Comparison of ENCODE assay signal across 7 mouse cellular contexts in the genomic region with DNA sequence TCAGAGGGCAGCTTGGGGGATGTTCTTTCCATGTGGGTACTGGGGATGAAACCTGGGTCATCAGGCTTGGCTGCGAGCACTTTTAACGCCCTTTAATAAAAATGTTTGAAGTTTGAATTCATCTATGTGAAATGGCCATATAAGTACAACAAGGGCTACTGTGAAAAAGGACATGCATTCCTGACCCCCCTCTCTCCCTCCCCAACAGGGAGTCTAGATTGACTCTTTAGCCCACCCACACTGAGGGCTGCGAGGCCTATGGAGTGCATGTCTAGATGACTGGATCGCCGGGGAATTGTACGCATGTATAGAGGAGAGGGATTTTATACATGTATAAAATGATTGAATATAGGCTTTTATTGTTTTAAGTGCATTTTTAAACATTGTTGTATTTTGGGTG. TPM values are rescaled to one million over a fixed set of nuclear protein-coding genes. Genes with fewer than 3 reads are reported as not detected.
DNase-seq lines count a peak whose midpoint lies in the region; ATAC-seq and TF ChIP-seq lines count a peak whose summit lies in the region.

No protein-coding gene starts in this region.

- no peaks in the 10 kb centered on the region for H3K9me3 ChIP-seq in lung, postnatal 0 days (ENCODE audit: low read length)
- H3K9me3 ChIP-seq in forebrain, embryonic 12.5 days, result no peaks in the 10 kb centered on the region
- H3K9me3 ChIP-seq in limb, embryonic 14.5 days (ENCODE audit: control insufficient read depth, low read length), result no peaks in the 10 kb centered on the region
- H3K9me3 ChIP-seq in stomach, embryonic 15.5 days, result no peaks in the 10 kb centered on the region

- TF ChIP-seq EP300 in lung, postnatal 0 days (IDR thresholded peaks at IDR 0.05), result no peak

- peak overlapping the region; percentile 78 for H3K4me2 ChIP-seq in lung, postnatal 0 days (replicated peaks; ENCODE audit: low read depth, low read length)
- H3K4me2 ChIP-seq in forebrain, embryonic 12.5 days, result peak overlapping the region; percentile 88
- peak overlapping the region; percentile 74 for H3K4me2 ChIP-seq in limb, embryonic 14.5 days (replicated peaks; ENCODE audit: low read depth, low read length, severe bottlenecking)
- H3K4me2 ChIP-seq in stomach, embryonic 15.5 days, result peak overlapping the region; percentile 84

- no peak; the same call in 1 of the 2 replicates for ATAC-seq in lung, postnatal 0 days
- ATAC-seq in forebrain, embryonic 12.5 days (ENCODE audit: low FRiP score), result no peak
- ATAC-seq in limb, embryonic 14.5 days (ENCODE audit: low FRiP score, low read depth), result no peak
- ATAC-seq in stomach, embryonic 15.5 days (ENCODE audit: insufficient read depth, low FRiP score, low read depth), result no peak

- no peaks in the 10 kb centered on the region for H3K36me3 ChIP-seq in lung, postnatal 0 days (ENCODE audit: insufficient read depth, low read length)
- no peaks in the 10 kb centered on the region for H3K36me3 ChIP-seq in forebrain, embryonic 12.5 days (replicated peaks)
- H3K36me3 ChIP-seq in limb, embryonic 14.5 days (ENCODE audit: control insufficient read depth, insufficient read depth, low read length), result no peaks in the 10 kb centered on the region
- 0 out of 2 replicates have a peak, but pooled peaks cover 4% of the 10 kb centered on the region for H3K36me3 ChIP-seq in stomach, embryonic 15.5 days

- peak overlapping the region; percentile 78 for H3K27ac ChIP-seq in lung, postnatal 0 days (ENCODE audit: low read length)
- peak overlapping the region; percentile 68; the same call in 1 of the 2 replicates for H3K27ac ChIP-seq in forebrain, embryonic 12.5 days
- H3K27ac ChIP-seq in limb, embryonic 14.5 days (replicated peaks; ENCODE audit: low read depth, low read length), result no peak overlapping the region
- peak overlapping the region; percentile 88 for H3K27ac ChIP-seq in stomach, embryonic 15.5 days

- H3K4me3 ChIP-seq in lung, postnatal 0 days (ENCODE audit: low read depth, low read length), result peak overlapping the region; percentile 75; the same call in 1 of the 2 replicates
- peak overlapping the region; percentile 72 for H3K4me3 ChIP-seq in forebrain, embryonic 12.5 days (replicated peaks)
- H3K4me3 ChIP-seq in limb, embryonic 14.5 days (replicated peaks; ENCODE audit: low read length), result peak overlapping the region; percentile 77
- H3K4me3 ChIP-seq in stomach, embryonic 15.5 days (replicated peaks), result peak overlapping the region; percentile 67

- TF ChIP-seq CTCF in lung, postnatal 0 days (IDR thresholded peaks at IDR 0.05), result no peak

- no peaks in the 10 kb centered on the region for H3K4me1 ChIP-seq in lung, postnatal 0 days (ENCODE audit: insufficient read depth, low read depth, low read length)
- peaks cover 15% of the 10 kb centered on the region for H3K4me1 ChIP-seq in forebrain, embryonic 12.5 days
- peaks cover 5% of the 10 kb centered on the region for H3K4me1 ChIP-seq in limb, embryonic 14.5 days (ENCODE audit: control insufficient read depth, insufficient read depth, low read length)
- H3K4me1 ChIP-seq in stomach, embryonic 15.5 days, result peaks cover 7% of the 10 kb centered on the region; the same call in 1 of the 2 replicates

- DNase-seq in lung, postnatal 0 days (ENCODE audit: low spot score), result peak; percentile 45
- no peak for DNase-seq in lung, postnatal 14 days
- no peak for DNase-seq in limb, embryonic 14.5 days (ENCODE audit: low spot score)
- DNase-seq in layer of hippocampus, adult 11-12 months (ENCODE audit: low spot score), result no peak
- no peak for DNase-seq in urinary bladder, postnatal 14 days (ENCODE audit: low spot score)

- H3K27me3 ChIP-seq in lung, postnatal 0 days (replicated peaks; ENCODE audit: insufficient read depth, low read length), result no peaks in the 10 kb centered on the region
- H3K27me3 ChIP-seq in forebrain, embryonic 12.5 days, result no peaks in the 10 kb centered on the region
- H3K27me3 ChIP-seq in limb, embryonic 14.5 days (ENCODE audit: control insufficient read depth, insufficient read depth, low read length), result no peaks in the 10 kb centered on the region
- H3K27me3 ChIP-seq in stomach, embryonic 15.5 days (replicated peaks), result no peaks in the 10 kb centered on the region

- no peak for TF ChIP-seq POLR2A in limb, embryonic 14.5 days (IDR thresholded peaks at IDR 0.05; ENCODE audit: borderline replicate concordance, extremely low read depth, insufficient read depth, insufficient read length)

- WGBS in lung, postnatal 0 days, result 43% methylated on average over 6 of the region's 6 CpGs
- WGBS in forebrain, embryonic 12.5 days, result 84% methylated on average over 6 of the region's 6 CpGs
- WGBS in limb, embryonic 14.5 days, result 72% methylated on average over 6 of the region's 6 CpGs
- WGBS in stomach, embryonic 15.5 days, result 53% methylated on average over 6 of the region's 6 CpGs

- H3K9ac ChIP-seq in lung, postnatal 0 days (replicated peaks; ENCODE audit: low read depth), result peak overlapping the region; percentile 68
- peak overlapping the region; percentile 74 for H3K9ac ChIP-seq in forebrain, embryonic 12.5 days
- H3K9ac ChIP-seq in limb, embryonic 14.5 days (ENCODE audit: low read depth, low read length, severe bottlenecking), result peak overlapping the region; percentile 70
- H3K9ac ChIP-seq in stomach, embryonic 15.5 days, result peak overlapping the region; percentile 44; the same call in 1 of the 2 replicates

RNA-seq across cellular contexts. Expression of a gene that starts 0.8 kb away (rescaled TPM):
- 21.3 and 21.9 TPM in 2 replicates for polyA plus RNA-seq in lung, postnatal 0 days (2015; fragmentation: Nextera tagmentation; extraction: Ambion mirVana)
- polyA plus RNA-seq in forebrain, embryonic 12.5 days (2016; fragmentation: Nextera tagmentation; extraction: Ambion mirVana), result 35.0 and 39.0 TPM in 2 replicates
- 36.3 and 37.5 TPM in 2 replicates for polyA plus RNA-seq in limb, embryonic 14.5 days (2012; rRNA removed)
- polyA plus RNA-seq in limb, embryonic 14.5 days (2014; fragmentation: Nextera tagmentation; extraction: Ambion mirVana), result 30.6 and 32.9 TPM in 2 replicates
- 40.4 and 42.8 TPM in 2 replicates for polyA plus RNA-seq in stomach, embryonic 15.5 days (2015; fragmentation: Nextera tagmentation; extraction: Ambion mirVana)

RNA-seq across cellular contexts. Expression of a gene that starts 13.0 kb away (rescaled TPM):
- polyA plus RNA-seq in lung, postnatal 0 days (2015; fragmentation: Nextera tagmentation; extraction: Ambion mirVana), result 43.7 and 64.8 TPM in 2 replicates
- polyA plus RNA-seq in forebrain, embryonic 12.5 days (2016; fragmentation: Nextera tagmentation; extraction: Ambion mirVana), result 2.3 and 3.9 TPM in 2 replicates
- 2.3 and 3.0 TPM in 2 replicates for polyA plus RNA-seq in limb, embryonic 14.5 days (2012; rRNA removed)
- polyA plus RNA-seq in limb, embryonic 14.5 days (2014; fragmentation: Nextera tagmentation; extraction: Ambion mirVana), result 3.1 and 4.4 TPM in 2 replicates
- 403 and 444 TPM in 2 replicates for polyA plus RNA-seq in stomach, embryonic 15.5 days (2015; fragmentation: Nextera tagmentation; extraction: Ambion mirVana)

RNA-seq across cellular contexts. Expression of a gene that starts 14.8 kb away (rescaled TPM):
- polyA plus RNA-seq in lung, postnatal 0 days (2015; fragmentation: Nextera tagmentation; extraction: Ambion mirVana), result 8.8 and 8.9 TPM in 2 replicates
- polyA plus RNA-seq in forebrain, embryonic 12.5 days (2016; fragmentation: Nextera tagmentation; extraction: Ambion mirVana), result 15.8 and 16.4 TPM in 2 replicates
- polyA plus RNA-seq in limb, embryonic 14.5 days (2012; rRNA removed), result 31.2 and 33.7 TPM in 2 replicates
- polyA plus RNA-seq in limb, embryonic 14.5 days (2014; fragmentation: Nextera tagmentation; extraction: Ambion mirVana), result 8.1 and 8.7 TPM in 2 replicates
- 12.6 and 14.1 TPM in 2 replicates for polyA plus RNA-seq in stomach, embryonic 15.5 days (2015; fragmentation: Nextera tagmentation; extraction: Ambion mirVana)

RNA-seq across cellular contexts. Expression of a gene that starts 15.0 kb away (rescaled TPM):
- not detected in 2 replicates for polyA plus RNA-seq in lung, postnatal 0 days (2015; fragmentation: Nextera tagmentation; extraction: Ambion mirVana)
- polyA plus RNA-seq in forebrain, embryonic 12.5 days (2016; fragmentation: Nextera tagmentation; extraction: Ambion mirVana), result not detected in 2 replicates
- polyA plus RNA-seq in limb, embryonic 14.5 days (2012; rRNA removed), result 0.28 TPM in 1 of 2 replicates, not detected in the other
- not detected in 2 replicates for polyA plus RNA-seq in limb, embryonic 14.5 days (2014; fragmentation: Nextera tagmentation; extraction: Ambion mirVana)
- polyA plus RNA-seq in stomach, embryonic 15.5 days (2015; fragmentation: Nextera tagmentation; extraction: Ambion mirVana), result not detected in 2 replicates

RNA-seq across cellular contexts. Expression of a gene that starts 31.0 kb away (rescaled TPM):
- polyA plus RNA-seq in lung, postnatal 0 days (2015; fragmentation: Nextera tagmentation; extraction: Ambion mirVana), result 188 and 191 TPM in 2 replicates
- 178 and 186 TPM in 2 replicates for polyA plus RNA-seq in forebrain, embryonic 12.5 days (2016; fragmentation: Nextera tagmentation; extraction: Ambion mirVana)
- polyA plus RNA-seq in limb, embryonic 14.5 days (2012; rRNA removed), result 145 and 168 TPM in 2 replicates
- polyA plus RNA-seq in limb, embryonic 14.5 days (2014; fragmentation: Nextera tagmentation; extraction: Ambion mirVana), result 199 and 206 TPM in 2 replicates
- polyA plus RNA-seq in stomach, embryonic 15.5 days (2015; fragmentation: Nextera tagmentation; extraction: Ambion mirVana), result 163 and 165 TPM in 2 replicates
